Mouse (Mus musculus) forebrain, postnatal 0 days (tissue): ENCODE data around the gene Bms1. TPM values are rescaled to one million over a fixed set of nuclear protein-coding genes. Genes with fewer than 3 reads are reported as not detected.

Experiments
- ATAC-seq: fragments of 200-750 bp; cut with Nextera tagmentation; 2 replicates; pipeline ENCODE4 v1.8.0; 2017; ENCODE audit warnings: mild to moderate bottlenecking, moderate library complexity
- DNase-seq: peaks from one replicate; pipeline ENCODE4 v3.0.0-alpha.2; 2015
- H3K27ac ChIP-seq: fragments of 300-500 bp; sonication (generic); 2 replicates; pipeline ENCODE4 v1.5.1; 2014; ENCODE audit warnings: low read depth, mild to moderate bottlenecking, antibody characterized with exemption, low read length, moderate library complexity, mixed read lengths
- H3K27me3 ChIP-seq: fragments of 300-500 bp; sonication (generic); 2 replicates; pipeline ENCODE4 v1.6.1; 2014; ENCODE audit warnings: mild to moderate bottlenecking, low read length, mixed read lengths; ENCODE audit not compliant: insufficient read depth
- H3K36me3 ChIP-seq: fragments of 300-500 bp; sonication (generic); 2 replicates; pipeline ENCODE4 v1.6.1; 2014; ENCODE audit warnings: mild to moderate bottlenecking, moderate library complexity; ENCODE audit not compliant: insufficient read depth
- H3K4me1 ChIP-seq: fragments of 300-500 bp; sonication (generic); 2 replicates; pipeline ENCODE4 v1.6.1; 2014; ENCODE audit warnings: antibody characterized with exemption; ENCODE audit not compliant: insufficient read depth
- H3K4me2 ChIP-seq: fragments of 300-500 bp; sonication (generic); 2 replicates; pipeline ENCODE4 v1.6.1; 2014; ENCODE audit warnings: low read depth, mild to moderate bottlenecking, moderate library complexity
- H3K4me3 ChIP-seq: fragments of 300-500 bp; sonication (generic); 2 replicates; pipeline ENCODE4 v1.5.1; 2014; ENCODE audit warnings: low read depth, low read length, mixed read lengths
- H3K9ac ChIP-seq: fragments of 300-500 bp; sonication (generic); 2 replicates; pipeline ENCODE4 v1.6.1; 2014; ENCODE audit warnings: mild to moderate bottlenecking
- H3K9me3 ChIP-seq: fragments of 300-500 bp; sonication (generic); 2 replicates; pipeline ENCODE4 v1.6.1; 2016; ENCODE audit warnings: low read length
- CTCF ChIP-seq: sonication (generic); IDR thresholded peaks from 2 replicates; pipeline ENCODE4 v1.5.1; 2016; ENCODE audit warnings: antibody characterized with exemption, control low read depth, low read depth
- WGBS: fragments of 180-500 bp; shearing (Covaris S2); extraction: QIAGEN DNeasy Blood & Tissue Kit; methylation state at CpG from one replicate; pipeline ENCODE4 v1.1.7; 2014; 5-methylcytosine and 5-hydroxymethylcytosine counted together
- polyA plus RNA-seq: library from polyadenylated mRNA; unstranded; fragments of >200 nt; fragmentation: Nextera tagmentation; extraction: Ambion mirVana; gene quantifications from 2 replicates; pipeline ENCODE4 v1.2.1, GENCODE M21; 2015
- total RNA-seq: library from RNA; depleted of rRNA; stranded (reverse); fragments of >200 nt; gene quantifications from 2 replicates; pipeline ENCODE4 v1.2.3, GENCODE M21; 2014

Bms1 gene
- total and polyA plus RNA-seq, 2 experiments from 2014 or later, result 10.5 to 38.7 TPM

- no peak overlapping the region for H3K4me3 ChIP-seq
- H3K36me3 ChIP-seq, result no peaks in the 10 kb centered on the region
- H3K27ac ChIP-seq, result no peak overlapping the region
- H3K4me1 ChIP-seq, result no peaks in the 10 kb centered on the region
- H3K27me3 ChIP-seq, result no peaks in the 10 kb centered on the region
- H3K9me3 ChIP-seq, result no peaks in the 10 kb centered on the region
- H3K9ac ChIP-seq, result no peak overlapping the region
- TF ChIP-seq CTCF, result no peak
- no peak overlapping the region for H3K4me2 ChIP-seq
- 84% methylated on average over 7 of the region's 7 CpGs for WGBS
- no peak for DNase-seq
- no peak for ATAC-seq
Observed at GRCm38 (mm10) chr6:118367502-118367901, 51.8 kb downstream of the Bms1 start.

- Histone ChIP-seq H3K4me2 (no peak overlapping the region), H3K4me1 (no peaks in the 10 kb centered on the region), H3K9me3 (0 out of 2 replicates have a peak, but pooled peaks cover 5% of the 10 kb centered on the region), H3K9ac (no peak overlapping the region), H3K36me3 (no peaks in the 10 kb centered on the region), H3K27ac (no peak overlapping the region), H3K27me3 (no peaks in the 10 kb centered on the region), H3K4me3 (no peak overlapping the region)
- no peak for TF ChIP-seq CTCF
- no peak; the same call in 1 of the 2 replicates for ATAC-seq
- 70% methylated on average over 3 of the region's 3 CpGs for WGBS
- DNase-seq, result no peak
Observed at GRCm38 (mm10) chr6:118366196-118366595, 53.1 kb downstream of the Bms1 start.

GRCm38 (mm10) chr6:118365781-118366180, 53.5 kb downstream of the Bms1 start:
- Histone ChIP-seq H3K9ac (no peak overlapping the region), H3K27ac (no peak overlapping the region), H3K36me3 (no peaks in the 10 kb centered on the region), H3K4me1 (no peaks in the 10 kb centered on the region), H3K4me2 (no peak overlapping the region), H3K27me3 (no peaks in the 10 kb centered on the region), H3K4me3 (no peak overlapping the region), H3K9me3 (0 out of 2 replicates have a peak, but pooled peaks cover 7% of the 10 kb centered on the region)
- ATAC-seq (no peak), DNase-seq (no peak)
- no peak for TF ChIP-seq CTCF

- Histone ChIP-seq H3K27me3 (no peaks in the 10 kb centered on the region), H3K9ac (no peak overlapping the region), H3K27ac (no peak overlapping the region), H3K9me3 (no peaks in the 10 kb centered on the region), H3K36me3 (no peaks in the 10 kb centered on the region), H3K4me3 (no peak overlapping the region), H3K4me2 (no peak overlapping the region), H3K4me1 (0 out of 2 replicates have a peak, but pooled peaks cover 2% of the 10 kb centered on the region)
- DNase-seq (no peak), ATAC-seq (no peak)
- 86% methylated on average over 12 of the region's 12 CpGs for WGBS
- no peak for TF ChIP-seq CTCF
Observed at GRCm38 (mm10) chr6:118350342-118350741, 68.9 kb downstream of the Bms1 start.

DNA sequence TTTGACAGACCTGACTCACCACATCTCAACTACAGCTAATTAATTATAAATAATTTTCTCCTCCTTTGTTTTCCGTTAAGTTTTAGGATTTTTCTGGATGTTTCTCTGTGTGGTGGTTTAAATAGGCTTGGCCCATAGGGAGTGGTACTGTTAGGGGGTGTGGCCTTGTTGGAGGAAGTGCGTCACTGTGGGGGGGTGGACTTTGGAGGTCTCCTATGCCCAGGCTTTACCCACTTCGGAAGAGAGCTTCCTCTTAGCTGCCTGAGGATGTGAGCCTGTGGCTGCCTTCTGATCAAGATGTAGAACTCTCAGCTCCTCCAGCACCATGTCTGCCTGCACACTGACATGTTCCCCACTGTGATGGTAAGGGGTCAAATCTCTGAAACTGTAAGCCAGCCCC, 71.1 kb downstream of the Bms1 start:
- Histone ChIP-seq H3K9ac (no peak overlapping the region), H3K27me3 (no peaks in the 10 kb centered on the region), H3K4me1 (0 out of 2 replicates have a peak, but pooled peaks cover 2% of the 10 kb centered on the region), H3K36me3 (no peaks in the 10 kb centered on the region), H3K4me2 (no peak overlapping the region), H3K27ac (no peak overlapping the region), H3K4me3 (no peak overlapping the region), H3K9me3 (no peaks in the 10 kb centered on the region)
- DNase-seq (no peak), ATAC-seq (no peak)
- WGBS, result 73% methylated on average over 3 of the region's 3 CpGs
- TF ChIP-seq CTCF, result no peak

DNA sequence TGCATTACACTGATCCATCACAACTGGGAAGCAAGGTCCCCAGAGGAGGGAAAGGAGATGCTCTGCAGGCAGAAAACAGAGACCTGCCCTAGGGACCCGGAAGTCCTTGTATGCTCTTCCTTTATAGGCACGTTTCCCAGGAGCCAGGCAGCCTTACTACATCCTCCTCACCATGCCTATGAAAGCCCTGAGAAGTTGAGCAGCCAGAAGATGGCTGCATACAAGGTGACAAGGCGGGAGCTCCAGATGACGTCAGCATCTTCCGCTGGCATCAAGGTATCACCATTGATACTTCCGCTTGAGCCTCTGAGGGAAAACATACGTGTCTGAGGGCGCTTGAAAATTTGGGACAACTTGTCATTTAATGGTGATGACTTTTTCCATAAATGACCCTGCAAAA, 72.0 kb downstream of the Bms1 start:
- Histone ChIP-seq H3K9me3 (no peaks in the 10 kb centered on the region), H3K4me1 (0 out of 2 replicates have a peak, but pooled peaks cover 2% of the 10 kb centered on the region), H3K9ac (no peak overlapping the region), H3K4me3 (no peak overlapping the region), H3K27ac (no peak overlapping the region), H3K36me3 (no peaks in the 10 kb centered on the region), H3K27me3 (no peaks in the 10 kb centered on the region), H3K4me2 (no peak overlapping the region)
- no peak for DNase-seq
- TF ChIP-seq CTCF, result no peak
- ATAC-seq, result no peak
- WGBS, result 85% methylated on average over 8 of the region's 8 CpGs

DNA sequence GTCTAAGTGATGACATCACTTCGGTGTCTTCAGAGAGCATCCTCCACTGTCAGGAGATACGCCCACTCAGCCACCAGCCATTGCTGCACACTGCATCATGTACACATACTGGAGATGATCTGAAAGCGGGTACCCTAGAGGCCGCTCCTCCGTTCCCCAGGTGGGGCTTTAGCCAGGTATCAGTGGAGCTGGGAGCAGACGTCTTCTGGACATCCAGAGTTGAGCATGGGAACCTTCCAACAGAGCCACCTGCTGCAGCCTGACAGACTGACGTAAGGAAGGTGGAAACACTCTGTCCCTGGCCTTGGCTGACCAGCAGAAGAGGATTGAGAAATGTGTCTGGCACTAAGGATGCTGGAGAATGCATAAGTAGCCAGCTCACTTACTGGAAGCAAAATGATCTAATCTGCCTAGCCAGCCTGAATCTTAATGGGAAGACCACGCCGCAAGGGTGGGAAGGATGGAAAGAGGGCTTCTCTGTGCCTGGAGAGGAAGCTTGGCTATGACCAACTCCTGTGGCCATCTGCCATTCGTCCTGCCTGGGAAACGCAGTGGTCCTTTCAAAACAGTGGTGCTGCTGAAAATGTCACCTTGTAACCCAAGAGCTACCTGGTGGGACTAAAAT, 77.3 kb downstream of the Bms1 start:
- Histone ChIP-seq H3K9ac (no peak overlapping the region), H3K36me3 (no peaks in the 10 kb centered on the region), H3K4me3 (no peak overlapping the region), H3K4me1 (peaks cover 2% of the 10 kb centered on the region; the same call in 1 of the 2 replicates), H3K4me2 (no peak overlapping the region), H3K9me3 (no peaks in the 10 kb centered on the region), H3K27me3 (no peaks in the 10 kb centered on the region), H3K27ac (no peak overlapping the region)
- DNase-seq (no peak), ATAC-seq (no peak)
- WGBS, result 84% methylated on average over 11 of the region's 11 CpGs
- TF ChIP-seq CTCF, result no peak
